Mouse (Mus musculus): ENCODE measurements around the gene Dclre1a. TPM values are rescaled to one million over a fixed set of nuclear protein-coding genes. Genes with fewer than 3 reads are reported as not detected.
"Not testable (repeated sequence)": the region's sequence is repeated elsewhere in the genome, so short reads cannot be mapped to it uniquely, and the experiment has no call there.

Dclre1a gene
- polyA plus RNA-seq, 1 experiment: 2.9 TPM

- H3K27me3 ChIP-seq (ENCODE audit: control insufficient read depth, insufficient read depth, low read length): no peaks in the 10 kb centered on the region
- H3K27ac ChIP-seq (ENCODE audit: control insufficient read depth, insufficient read depth, low read depth, low read length): no peak overlapping the region
- no peak for TF ChIP-seq POLR2A (IDR thresholded peaks at IDR 0.05; ENCODE audit: control insufficient read depth, low read depth, low read length)
- TF ChIP-seq CTCF (IDR thresholded peaks at IDR 0.05; ENCODE audit: control insufficient read depth, insufficient read depth, insufficient replicate concordance, low read depth, low read length): no peak
- H3K4me1 ChIP-seq (ENCODE audit: control insufficient read depth, insufficient read depth, low read length): no peaks in the 10 kb centered on the region
- H3K36me3 ChIP-seq (ENCODE audit: control insufficient read depth, insufficient read depth, low read length): no peaks in the 10 kb centered on the region; the same call in 1 of the 2 replicates
- no peak overlapping the region for H3K4me3 ChIP-seq (ENCODE audit: control insufficient read depth, low read depth, low read length)
These were observed 13.7 kb downstream of the Dclre1a start for GRCm38 (mm10) chr19:56534337-56534736.

GRCm38 (mm10) chr19:56533291-56534071 is 14.5 kb downstream of the Dclre1a start:
- Histone ChIP-seq H3K27me3 (ENCODE audit: control insufficient read depth, insufficient read depth, low read length) (no peaks in the 10 kb centered on the region), H3K4me3 (ENCODE audit: control insufficient read depth, low read depth, low read length) (no peak overlapping the region), H3K4me1 (ENCODE audit: control insufficient read depth, insufficient read depth, low read length) (no peaks in the 10 kb centered on the region), H3K36me3 (ENCODE audit: control insufficient read depth, insufficient read depth, low read length) (no peaks in the 10 kb centered on the region; the same call in 1 of the 2 replicates), H3K27ac (ENCODE audit: control insufficient read depth, insufficient read depth, low read depth, low read length) (no peak overlapping the region)
- TF ChIP-seq POLR2A (IDR thresholded peaks at IDR 0.05; ENCODE audit: control insufficient read depth, low read depth, low read length) (no peak), CTCF (IDR thresholded peaks at IDR 0.05; ENCODE audit: control insufficient read depth, insufficient read depth, insufficient replicate concordance, low read depth, low read length) (no peak)

GRCm38 (mm10) chr19:56531251-56531650 is 16.8 kb downstream of the Dclre1a start:
- no peak for TF ChIP-seq CTCF (IDR thresholded peaks at IDR 0.05; ENCODE audit: control insufficient read depth, insufficient read depth, insufficient replicate concordance, low read depth, low read length)
- TF ChIP-seq POLR2A (IDR thresholded peaks at IDR 0.05; ENCODE audit: control insufficient read depth, low read depth, low read length): no peak
- Histone ChIP-seq H3K27ac (ENCODE audit: control insufficient read depth, insufficient read depth, low read depth, low read length) (no peak overlapping the region), H3K4me3 (ENCODE audit: control insufficient read depth, low read depth, low read length) (no peak overlapping the region), H3K36me3 (ENCODE audit: control insufficient read depth, insufficient read depth, low read length) (no peaks in the 10 kb centered on the region), H3K4me1 (ENCODE audit: control insufficient read depth, insufficient read depth, low read length) (no peaks in the 10 kb centered on the region), H3K27me3 (ENCODE audit: control insufficient read depth, insufficient read depth, low read length) (no peaks in the 10 kb centered on the region)

GRCm38 (mm10) chr19:56530529-56530928 is 17.5 kb downstream of the Dclre1a start:
- not testable (repeated sequence) for H3K4me3 ChIP-seq (ENCODE audit: control insufficient read depth, low read depth, low read length); H3K27me3 ChIP-seq (ENCODE audit: control insufficient read depth, insufficient read depth, low read length); H3K27ac ChIP-seq (ENCODE audit: control insufficient read depth, insufficient read depth, low read depth, low read length); H3K36me3 ChIP-seq (ENCODE audit: control insufficient read depth, insufficient read depth, low read length); H3K4me1 ChIP-seq (ENCODE audit: control insufficient read depth, insufficient read depth, low read length)

- not testable (repeated sequence) for H3K27ac ChIP-seq (ENCODE audit: control insufficient read depth, insufficient read depth, low read depth, low read length); H3K4me1 ChIP-seq (ENCODE audit: control insufficient read depth, insufficient read depth, low read length); H3K4me3 ChIP-seq (ENCODE audit: control insufficient read depth, low read depth, low read length); H3K36me3 ChIP-seq (ENCODE audit: control insufficient read depth, insufficient read depth, low read length); H3K27me3 ChIP-seq (ENCODE audit: control insufficient read depth, insufficient read depth, low read length)
These were observed 28.6 kb downstream of the Dclre1a start for GRCm38 (mm10) chr19:56519408-56519807.

GRCm38 (mm10) chr19:56513527-56513926 is 34.5 kb downstream of the Dclre1a start:
- not testable (repeated sequence) for H3K27ac ChIP-seq (ENCODE audit: control insufficient read depth, insufficient read depth, low read depth, low read length); H3K27me3 ChIP-seq (ENCODE audit: control insufficient read depth, insufficient read depth, low read length); H3K4me1 ChIP-seq (ENCODE audit: control insufficient read depth, insufficient read depth, low read length); H3K4me3 ChIP-seq (ENCODE audit: control insufficient read depth, low read depth, low read length); H3K36me3 ChIP-seq (ENCODE audit: control insufficient read depth, insufficient read depth, low read length)

- not testable (repeated sequence) for H3K27me3 ChIP-seq (ENCODE audit: control insufficient read depth, insufficient read depth, low read length); H3K36me3 ChIP-seq (ENCODE audit: control insufficient read depth, insufficient read depth, low read length); H3K27ac ChIP-seq (ENCODE audit: control insufficient read depth, insufficient read depth, low read depth, low read length); H3K4me3 ChIP-seq (ENCODE audit: control insufficient read depth, low read depth, low read length); H3K4me1 ChIP-seq (ENCODE audit: control insufficient read depth, insufficient read depth, low read length)
These were observed 36.8 kb downstream of the Dclre1a start for GRCm38 (mm10) chr19:56511207-56511606.

- H3K27ac ChIP-seq (ENCODE audit: control insufficient read depth, insufficient read depth, low read depth, low read length); H3K4me1 ChIP-seq (ENCODE audit: control insufficient read depth, insufficient read depth, low read length); H3K27me3 ChIP-seq (ENCODE audit: control insufficient read depth, insufficient read depth, low read length); H3K4me3 ChIP-seq (ENCODE audit: control insufficient read depth, low read depth, low read length); H3K36me3 ChIP-seq (ENCODE audit: control insufficient read depth, insufficient read depth, low read length): not testable (repeated sequence)
These were observed 44.5 kb downstream of the Dclre1a start for GRCm38 (mm10) chr19:56503525-56503924.

GRCm38 (mm10) chr19:56503069-56503468 is 45.0 kb downstream of the Dclre1a start:
- H3K4me3 ChIP-seq (ENCODE audit: control insufficient read depth, low read depth, low read length); H3K4me1 ChIP-seq (ENCODE audit: control insufficient read depth, insufficient read depth, low read length); H3K27ac ChIP-seq (ENCODE audit: control insufficient read depth, insufficient read depth, low read depth, low read length): not testable (repeated sequence)

GRCm38 (mm10) chr19:56494157-56494556 is 53.9 kb downstream of the Dclre1a start:
- H3K36me3 ChIP-seq (ENCODE audit: control insufficient read depth, insufficient read depth, low read length); H3K27me3 ChIP-seq (ENCODE audit: control insufficient read depth, insufficient read depth, low read length): not testable (repeated sequence)

More at GRCm38 (mm10) chr19:56503069-56503468, 45.0 kb downstream of the Dclre1a start:
- not testable (repeated sequence) for H3K27me3 ChIP-seq (ENCODE audit: control insufficient read depth, insufficient read depth, low read length); H3K36me3 ChIP-seq (ENCODE audit: control insufficient read depth, insufficient read depth, low read length)

More at GRCm38 (mm10) chr19:56494157-56494556, 53.9 kb downstream of the Dclre1a start:
- H3K4me1 ChIP-seq (ENCODE audit: control insufficient read depth, insufficient read depth, low read length); H3K4me3 ChIP-seq (ENCODE audit: control insufficient read depth, low read depth, low read length); H3K27ac ChIP-seq (ENCODE audit: control insufficient read depth, insufficient read depth, low read depth, low read length): not testable (repeated sequence)

Data from testis, adult 2 months (tissue).